Mouse (Mus musculus) liver, embryonic 12.5 days (tissue): ENCODE measurements at regions not wholly inside any gene's neighbourhood (a gene's known extent, or its start where the extent isn't known, plus 50 kb on each side); places are given as distances from the start of the nearest gene placed in this dataset.

Experiments used
- ATAC-seq: fragments of 200-750 bp; cut with Nextera tagmentation; 2 replicates; pipeline ENCODE4 v1.8.0; 2017; ENCODE audit warnings: moderate number of reproducible peaks, mild to moderate bottlenecking, moderate library complexity
- H3K27ac ChIP-seq: fragments of 300-500 bp; sonication (generic); 2 replicates; pipeline ENCODE4 v1.5.1; 2016; ENCODE audit warnings: mild to moderate bottlenecking
- H3K27me3 ChIP-seq: fragments of 300-500 bp; sonication (generic); replicated peaks from 2 replicates; pipeline ENCODE4 v1.6.1; 2016; ENCODE audit warnings: mild to moderate bottlenecking, moderate library complexity
- H3K36me3 ChIP-seq: fragments of 300-500 bp; sonication (generic); 2 replicates; pipeline ENCODE4 v1.6.1; 2016; ENCODE audit warnings: mild to moderate bottlenecking, moderate library complexity
- H3K4me1 ChIP-seq: fragments of 300-500 bp; sonication (generic); 2 replicates; pipeline ENCODE4 v1.6.1; 2016
- H3K4me2 ChIP-seq: fragments of 300-500 bp; sonication (generic); 2 replicates; pipeline ENCODE4 v1.6.1; 2016; ENCODE audit warnings: mild to moderate bottlenecking, moderate library complexity
- H3K4me3 ChIP-seq: fragments of 300-500 bp; sonication (generic); 2 replicates; pipeline ENCODE4 v1.5.1; 2016; ENCODE audit warnings: mild to moderate bottlenecking, moderate library complexity
- H3K9ac ChIP-seq: fragments of 300-500 bp; sonication (generic); 2 replicates; pipeline ENCODE4 v1.6.1; 2016; ENCODE audit warnings: mild to moderate bottlenecking, moderate library complexity
- H3K9me3 ChIP-seq: fragments of 300-500 bp; sonication (generic); replicated peaks from 2 replicates; pipeline ENCODE4 v1.6.1; 2016; ENCODE audit warnings: mild to moderate bottlenecking, moderate library complexity
- WGBS: fragments of 180-500 bp; shearing (Covaris S2); methylation state at CpG from one replicate; pipeline ENCODE4 v1.1.7; 2016; ENCODE audit not compliant: insufficient replicate concordance; 5-methylcytosine and 5-hydroxymethylcytosine counted together

- Histone ChIP-seq H3K4me3 (no peak overlapping the region), H3K9ac (no peak overlapping the region), H3K27me3 (0 out of 2 replicates have a peak, but pooled peaks cover 3% of the 10 kb centered on the region), H3K4me2 (no peak overlapping the region), H3K4me1 (peaks cover 17% of the 10 kb centered on the region), H3K27ac (no peak overlapping the region), H3K36me3 (no peaks in the 10 kb centered on the region), H3K9me3 (no peaks in the 10 kb centered on the region)
- 80% methylated on average over 15 of the region's 15 CpGs for WGBS
- no peak for ATAC-seq
Measured at GRCm38 (mm10) chr4:33582986-33583720, 273.0 kb downstream of the Rngtt start.

- no peak overlapping the region for H3K9ac ChIP-seq
- WGBS, result 79% methylated on average over 22 of the region's 22 CpGs
- H3K4me1 ChIP-seq, result peaks cover 17% of the 10 kb centered on the region
- no peak overlapping the region for H3K27ac ChIP-seq
- no peak overlapping the region for H3K4me2 ChIP-seq
- H3K27me3 ChIP-seq, result 0 out of 2 replicates have a peak, but pooled peaks cover 8% of the 10 kb centered on the region
- H3K4me3 ChIP-seq, result no peak overlapping the region
- ATAC-seq, result no peak
- no peaks in the 10 kb centered on the region for H3K36me3 ChIP-seq
- H3K9me3 ChIP-seq, result no peaks in the 10 kb centered on the region
Measured at GRCm38 (mm10) chr4:33583979-33584907, 274.1 kb downstream of the Rngtt start.

GRCm38 (mm10) chr4:33585821-33586220, 275.7 kb downstream of the Rngtt start:
- WGBS, result 58% methylated on average over 6 of the region's 6 CpGs
- Histone ChIP-seq H3K9me3 (no peaks in the 10 kb centered on the region), H3K9ac (no peak overlapping the region), H3K4me3 (no peak overlapping the region), H3K4me2 (no peak overlapping the region), H3K27ac (no peak overlapping the region), H3K27me3 (0 out of 2 replicates have a peak, but pooled peaks cover 8% of the 10 kb centered on the region), H3K4me1 (peaks cover 17% of the 10 kb centered on the region), H3K36me3 (no peaks in the 10 kb centered on the region)
- ATAC-seq, result no peak

GRCm38 (mm10) chr4:33586290-33586614, 276.1 kb downstream of the Rngtt start:
- WGBS, result 52% methylated on average over 4 of the region's 4 CpGs
- Histone ChIP-seq H3K9ac (no peak overlapping the region), H3K4me3 (no peak overlapping the region), H3K27ac (no peak overlapping the region), H3K36me3 (no peaks in the 10 kb centered on the region), H3K27me3 (0 out of 2 replicates have a peak, but pooled peaks cover 8% of the 10 kb centered on the region), H3K4me2 (no peak overlapping the region), H3K4me1 (peaks cover 17% of the 10 kb centered on the region), H3K9me3 (no peaks in the 10 kb centered on the region)
- ATAC-seq, result no peak

- Histone ChIP-seq H3K4me1 (peaks cover 17% of the 10 kb centered on the region), H3K9ac (no peak overlapping the region), H3K4me2 (peak overlapping the region; percentile 52), H3K4me3 (no peak overlapping the region), H3K36me3 (no peaks in the 10 kb centered on the region), H3K27me3 (0 out of 2 replicates have a peak, but pooled peaks cover 8% of the 10 kb centered on the region), H3K9me3 (no peaks in the 10 kb centered on the region), H3K27ac (no peak overlapping the region)
- peak; percentile 76; the same call in 1 of the 2 replicates for ATAC-seq
- WGBS, result 15% methylated on average over 15 of the region's 15 CpGs
Measured at GRCm38 (mm10) chr4:33586615-33587451, 276.7 kb downstream of the Rngtt start.

- Histone ChIP-seq H3K27ac (no peak overlapping the region), H3K4me3 (no peak overlapping the region), H3K27me3 (0 out of 2 replicates have a peak, but pooled peaks cover 8% of the 10 kb centered on the region), H3K36me3 (no peaks in the 10 kb centered on the region), H3K9ac (no peak overlapping the region), H3K4me2 (peak overlapping the region; percentile 52), H3K9me3 (no peaks in the 10 kb centered on the region), H3K4me1 (peaks cover 17% of the 10 kb centered on the region)
- ATAC-seq, result peak; percentile 44; the same call in 1 of the 2 replicates
- WGBS, result 40% methylated on average over 11 of the region's 11 CpGs
Measured at GRCm38 (mm10) chr4:33587666-33588065, 277.6 kb downstream of the Rngtt start.

- H3K4me1 ChIP-seq, result peaks cover 17% of the 10 kb centered on the region
Measured at GRCm38 (mm10) chr4:33588127-33588526, 278.0 kb downstream of the Rngtt start.

GRCm38 (mm10) chr4:33589207-33589606, 279.1 kb downstream of the Rngtt start:
- Histone ChIP-seq H3K36me3 (no peaks in the 10 kb centered on the region), H3K4me3 (no peak overlapping the region), H3K27me3 (0 out of 2 replicates have a peak, but pooled peaks cover 8% of the 10 kb centered on the region), H3K27ac (no peak overlapping the region), H3K4me2 (no peak overlapping the region), H3K9me3 (no peaks in the 10 kb centered on the region), H3K9ac (no peak overlapping the region), H3K4me1 (peaks cover 17% of the 10 kb centered on the region)
- 31% methylated on average over 8 of the region's 8 CpGs for WGBS
- no peak for ATAC-seq

More at GRCm38 (mm10) chr4:33588127-33588526, 278.0 kb downstream of the Rngtt start:
- H3K9me3 ChIP-seq, result no peaks in the 10 kb centered on the region
- no peak overlapping the region for H3K27ac ChIP-seq
- H3K4me3 ChIP-seq, result no peak overlapping the region
- H3K36me3 ChIP-seq, result no peaks in the 10 kb centered on the region
- no peak overlapping the region for H3K4me2 ChIP-seq
- H3K27me3 ChIP-seq, result 0 out of 2 replicates have a peak, but pooled peaks cover 8% of the 10 kb centered on the region
- ATAC-seq, result no peak
- WGBS, result 50% methylated on average over 5 of the region's 5 CpGs
- no peak overlapping the region for H3K9ac ChIP-seq

GRCm38 (mm10) chr4:33594997-33595657, 285.0 kb downstream of the Rngtt start:
- H3K4me2 ChIP-seq, result no peak overlapping the region
- H3K9me3 ChIP-seq, result no peaks in the 10 kb centered on the region
- ATAC-seq, result no peak
- no peaks in the 10 kb centered on the region for H3K27me3 ChIP-seq
- WGBS, result 57% methylated on average over 11 of the region's 11 CpGs
- H3K4me1 ChIP-seq, result no peaks in the 10 kb centered on the region
- no peak overlapping the region for H3K27ac ChIP-seq
- no peaks in the 10 kb centered on the region for H3K36me3 ChIP-seq
- H3K4me3 ChIP-seq, result no peak overlapping the region
- H3K9ac ChIP-seq, result no peak overlapping the region

GRCm38 (mm10) chr4:33595763-33596162, 285.7 kb downstream of the Rngtt start:
- 71% methylated on average over 9 of the region's 9 CpGs for WGBS
- Histone ChIP-seq H3K9me3 (no peaks in the 10 kb centered on the region), H3K4me3 (no peak overlapping the region), H3K4me1 (no peaks in the 10 kb centered on the region), H3K4me2 (no peak overlapping the region), H3K9ac (no peak overlapping the region), H3K36me3 (no peaks in the 10 kb centered on the region), H3K27ac (no peak overlapping the region), H3K27me3 (no peaks in the 10 kb centered on the region)
- no peak for ATAC-seq

GRCm38 (mm10) chr4:33599966-33600365, 289.9 kb downstream of the Rngtt start:
- Histone ChIP-seq H3K27me3 (no peaks in the 10 kb centered on the region), H3K4me2 (no peak overlapping the region), H3K36me3 (no peaks in the 10 kb centered on the region), H3K4me1 (no peaks in the 10 kb centered on the region), H3K27ac (no peak overlapping the region), H3K9me3 (no peaks in the 10 kb centered on the region), H3K9ac (no peak overlapping the region), H3K4me3 (no peak overlapping the region)
- WGBS, result 42% methylated on average over 1 of the region's 1 CpGs
- ATAC-seq, result no peak
